Mouse (Mus musculus) skeletal muscle tissue, adult 2 months (tissue): Measurements from ENCODE around the gene Flnb.
A peak's percentile ranks its signal among the peaks of the same experiment; 100 is the strongest.

Experiments
- DNase-seq: peaks from one replicate; pipeline ENCODE4 v3.0.0-alpha.2; 2012; ENCODE audit warnings: low read depth, low spot score

Gene Flnb

DNA sequence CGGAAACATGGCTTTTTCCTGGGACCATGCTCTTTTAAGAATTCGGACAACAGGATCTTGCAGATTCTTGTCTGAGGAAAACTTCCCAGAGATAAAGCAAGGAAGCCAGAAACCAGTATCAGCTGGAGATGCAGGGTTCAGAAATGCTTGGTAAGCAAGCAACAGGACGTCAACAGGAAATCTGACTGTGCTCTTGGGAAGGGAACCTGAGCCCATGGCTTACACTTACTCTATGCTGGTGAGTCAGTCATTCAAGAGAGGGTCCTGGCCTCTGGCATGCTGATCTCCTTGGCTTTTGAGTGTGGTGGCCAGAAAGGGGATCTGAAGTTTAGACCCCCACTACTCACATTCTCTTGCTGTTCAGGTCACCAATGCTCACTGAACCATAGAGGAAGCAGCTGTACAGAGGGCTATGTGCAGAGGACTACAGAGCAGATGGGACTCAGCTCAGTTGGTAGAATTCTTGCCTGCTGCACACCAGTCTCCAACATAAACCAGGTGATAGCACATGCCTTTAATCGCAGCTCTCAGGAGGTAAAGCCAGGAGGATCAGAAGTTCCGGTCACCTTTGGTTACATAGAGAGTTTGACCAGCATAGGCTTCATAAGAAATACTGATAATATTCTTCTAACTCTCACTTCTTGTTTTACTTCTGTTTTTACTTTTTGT, 173.5 kb downstream of the Flnb start:
- DNase-seq, result no peak

DNA sequence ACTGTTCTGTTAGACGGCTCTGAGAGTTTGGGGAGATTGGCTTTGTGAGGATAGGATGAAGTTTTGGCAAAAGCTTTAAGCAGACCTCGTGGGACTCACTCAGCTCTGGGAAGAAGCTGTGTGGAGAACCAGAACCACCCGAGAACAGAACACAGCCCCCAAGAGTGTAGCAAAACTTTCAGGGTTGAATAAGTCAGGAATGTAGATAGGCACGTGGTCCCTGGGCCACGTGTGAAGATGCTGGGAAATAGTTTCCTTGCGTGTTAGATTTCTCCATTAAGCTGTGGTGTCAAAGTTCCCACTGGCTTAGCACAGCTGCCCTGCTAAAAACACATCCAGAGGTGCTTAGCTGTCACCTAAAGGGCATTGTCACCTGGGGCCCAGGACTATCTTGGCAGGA, 174.4 kb downstream of the Flnb start:
- DNase-seq, result no peak

DNA sequence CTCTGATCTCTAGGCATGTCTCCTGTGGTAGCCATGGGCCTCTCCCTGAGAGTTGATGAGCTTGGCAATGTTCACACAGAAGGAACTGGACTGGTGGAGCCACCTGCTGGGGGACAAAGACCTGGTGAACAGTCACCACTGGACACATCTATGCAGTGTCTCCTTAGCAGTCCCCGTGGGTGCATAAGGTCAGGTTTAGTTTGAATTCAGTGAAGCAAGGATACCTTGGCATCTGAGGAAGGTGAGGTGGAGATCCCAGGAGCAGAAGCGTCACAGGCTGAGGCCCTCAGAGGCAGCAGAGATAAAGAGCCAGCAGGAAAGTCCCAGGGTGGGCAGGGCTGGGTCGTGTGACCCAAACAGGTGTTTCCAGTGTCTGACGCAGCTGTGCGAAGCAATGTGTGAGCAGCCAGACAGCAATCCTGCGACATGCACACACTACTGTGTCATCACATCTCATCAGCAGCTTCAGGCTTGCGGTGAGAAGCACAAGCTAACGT, 176.6 kb downstream of the Flnb start, which contains the start of gene Dnase1l3:
Gene Dnase1l3, minus strand, starts transcription at position 303 of the 497 bp plus-strand sequence.
- no peak for DNase-seq

DNA sequence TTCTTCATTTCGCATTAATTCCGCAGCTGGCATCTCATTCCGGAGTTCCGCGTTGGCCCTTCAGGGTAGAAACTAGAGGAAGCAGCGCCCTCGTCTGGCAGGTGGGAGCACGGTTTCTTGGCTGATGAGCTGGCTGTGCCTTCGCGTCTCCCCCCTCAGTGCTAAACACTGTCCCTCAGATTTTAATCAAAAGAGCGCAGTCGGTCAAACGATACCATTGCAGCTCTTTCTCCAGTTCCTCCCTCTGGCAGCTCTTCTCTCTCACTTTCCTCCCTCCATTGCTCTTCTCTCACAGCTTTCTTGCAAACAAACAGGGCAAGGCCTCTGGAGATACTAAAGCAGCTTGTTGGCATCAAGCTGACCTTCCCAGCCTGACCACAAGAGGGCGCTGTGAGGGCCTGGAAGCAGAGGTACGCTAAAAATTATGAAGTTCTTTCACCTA, 179.5 kb downstream of the Flnb start:
- peak; percentile 73 for DNase-seq

DNA sequence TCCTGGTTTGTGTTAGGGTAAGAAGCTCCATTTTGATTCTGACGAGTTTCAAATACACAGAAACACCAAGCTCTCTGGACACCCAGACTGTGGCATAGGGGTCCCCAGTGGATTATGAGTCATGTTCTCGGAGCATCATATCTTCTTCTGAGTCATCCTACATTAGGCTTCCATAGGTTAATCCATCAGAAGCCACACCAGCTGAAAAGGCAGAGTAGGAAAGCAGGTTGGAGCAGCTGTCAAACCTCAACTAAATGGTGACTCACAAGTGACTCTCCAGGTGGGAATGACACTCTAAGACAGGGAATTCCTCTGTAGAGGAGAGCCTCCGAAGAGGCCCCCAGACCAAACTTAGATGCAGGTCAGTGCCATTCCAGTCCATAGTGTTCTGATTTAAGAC, 181.3 kb downstream of the Flnb start:
- no peak for DNase-seq

DNA sequence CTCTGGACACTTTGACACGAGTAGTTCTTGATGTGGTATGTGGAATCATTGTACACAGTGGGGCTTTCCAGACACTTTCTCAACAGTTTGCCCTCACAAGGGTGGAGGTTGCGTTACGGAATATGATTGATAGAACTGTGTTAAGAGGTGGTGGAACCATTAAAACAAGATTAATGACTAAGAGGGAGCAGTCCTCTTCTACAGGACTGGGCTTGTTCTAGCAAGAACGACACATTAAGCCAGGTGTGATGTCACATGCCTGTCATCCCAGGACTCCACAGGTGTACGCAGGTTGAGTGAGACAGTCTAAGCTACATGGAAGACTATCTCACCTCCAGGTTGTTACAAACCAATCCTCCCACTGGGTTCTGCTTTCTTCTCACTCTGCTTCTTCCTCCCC, 181.7 kb downstream of the Flnb start:
- DNase-seq, result no peak

DNA sequence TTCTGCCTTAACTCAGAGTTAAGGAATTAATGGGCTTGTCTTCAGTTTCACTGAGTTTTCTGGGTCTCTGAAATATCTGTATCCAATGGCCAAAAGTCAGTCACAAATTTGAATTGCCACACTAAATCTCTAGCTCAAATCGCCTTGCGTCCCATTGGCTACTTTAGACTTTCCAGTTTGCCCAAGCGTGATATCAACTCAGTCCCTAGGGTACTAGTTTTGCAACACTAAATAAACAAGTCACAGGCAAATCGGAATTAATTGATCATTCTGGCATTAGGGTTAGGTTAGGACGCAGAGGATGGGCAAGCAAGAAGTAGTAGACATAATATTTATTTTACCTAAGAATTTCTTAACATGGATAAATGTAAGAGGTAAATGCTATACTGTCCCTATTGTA, 182.5 kb downstream of the Flnb start:
- no peak for DNase-seq
